Comparison of ENCODE assay signal across 16 mouse cellular contexts in the genomic region with DNA sequence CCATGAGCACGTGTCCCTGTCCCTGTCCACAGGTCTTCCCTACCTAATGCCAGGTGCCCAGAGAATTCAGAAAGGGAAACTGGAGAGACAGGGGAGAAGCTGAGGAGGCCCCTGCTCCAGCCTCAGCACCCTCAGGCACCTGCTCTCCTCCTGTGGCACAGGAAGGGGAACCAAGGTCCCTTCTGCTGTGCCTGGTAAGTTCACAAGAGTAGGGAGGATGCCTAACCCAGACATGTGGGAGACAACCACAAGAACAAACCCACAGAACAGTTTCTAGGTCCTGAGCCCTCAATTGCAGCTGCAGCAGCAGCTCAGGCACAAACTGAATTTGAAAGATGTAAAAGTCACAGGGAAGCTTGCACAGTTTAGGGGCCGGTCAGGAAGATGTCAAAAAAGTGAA. TPM values are rescaled to one million over a fixed set of nuclear protein-coding genes. Genes with fewer than 3 reads are reported as not detected.
DNase-seq lines count a peak whose midpoint lies in the region; ATAC-seq and TF ChIP-seq lines count a peak whose summit lies in the region.
"Had no signal": no experiment of that assay in that cellular context is flagged by ENCODE, and none has a peak within 500 bp of the region (broad histone marks: within the 10 kb centered on the region; RNA-seq: fewer than 3 reads in every experiment).

No protein-coding gene starts in this region.

- H3K36me3 ChIP-seq in kidney, embryonic 14.5 days (ENCODE audit: control insufficient read depth, insufficient read depth, low read length), result no peaks in the 10 kb centered on the region
- H3K36me3 ChIP-seq in limb, embryonic 10.5 days, result no peaks in the 10 kb centered on the region
- no peaks in the 10 kb centered on the region for H3K36me3 ChIP-seq in thymus, adult 2 months (ENCODE audit: control insufficient read depth, insufficient read depth, low read length)
- H3K36me3 ChIP-seq: embryonic facial prominence, embryonic 15.5 days; G1E had no signal

- H3K9ac ChIP-seq in kidney, embryonic 14.5 days (ENCODE audit: low read depth, low read length), result no peak overlapping the region
- H3K9ac ChIP-seq: embryonic facial prominence, embryonic 15.5 days had no signal

- no peak overlapping the region for H3K4me2 ChIP-seq in kidney, embryonic 14.5 days (replicated peaks; ENCODE audit: low read depth, low read length)

- no peaks in the 10 kb centered on the region for H3K9me3 ChIP-seq in kidney, embryonic 14.5 days (ENCODE audit: control insufficient read depth, low read length)
- H3K9me3 ChIP-seq in limb, embryonic 10.5 days (replicated peaks), result no peaks in the 10 kb centered on the region
- H3K9me3 ChIP-seq: embryonic facial prominence, embryonic 15.5 days had no signal

- 0 out of 2 replicates have a peak overlapping the region, but pooled peaks have one; percentile 31 for H3K4me3 ChIP-seq in kidney, embryonic 14.5 days (ENCODE audit: low read length)
- no peak overlapping the region for H3K4me3 ChIP-seq in limb, embryonic 10.5 days
- peak overlapping the region; percentile 67 for H3K4me3 ChIP-seq in thymus, adult 2 months (ENCODE audit: control insufficient read depth, insufficient read depth, low read length)

- WGBS in kidney, embryonic 14.5 days, result 50% methylated on average over 2 of the region's 2 CpGs
- WGBS in limb, embryonic 10.5 days, result 50% methylated on average over 2 of the region's 2 CpGs
- WGBS in thymus, adult 2 months, result 5% methylated on average over 2 of the region's 2 CpGs

- H3K4me1 ChIP-seq in kidney, embryonic 14.5 days (ENCODE audit: control insufficient read depth, insufficient read depth, low read length), result peaks cover 24% of the 10 kb centered on the region
- H3K4me1 ChIP-seq in limb, embryonic 10.5 days, result peaks cover 20% of the 10 kb centered on the region
- H3K4me1 ChIP-seq in thymus, adult 2 months (replicated peaks; ENCODE audit: control insufficient read depth, insufficient read depth, low read length), result peaks cover 37% of the 10 kb centered on the region

- H3K27me3 ChIP-seq in kidney, embryonic 14.5 days (ENCODE audit: control insufficient read depth, insufficient read depth, low read length), result peaks cover 24% of the 10 kb centered on the region
- peaks cover 67% of the 10 kb centered on the region for H3K27me3 ChIP-seq in limb, embryonic 10.5 days (ENCODE audit: low read depth, poor library complexity, severe bottlenecking)
- no peaks in the 10 kb centered on the region for H3K27me3 ChIP-seq in thymus, adult 2 months (ENCODE audit: control insufficient read depth, insufficient read depth, low read length)

- no peak for ATAC-seq in kidney, embryonic 14.5 days (ENCODE audit: low FRiP score, low TSS enrichment)
- peak; percentile 43 to 57; a peak in 2 of 4 replicates for ATAC-seq in hematopoietic stem cell, adult 5-6 weeks (replicated peaks in 1 of 2; ENCODE audit: insufficient read depth in 1 of 2, low FRiP score in 2 of 2, low TSS enrichment in 1 of 2, low read depth in 1 of 2, poor library complexity in 2 of 2, severe bottlenecking in 2 of 2)
- no peak for ATAC-seq in activated CD4-positive, CD25-positive, alpha-beta regulatory T cell, adult 4 months

- TF ChIP-seq POLR2A in thymus, adult 2 months (IDR thresholded peaks at IDR 0.05; ENCODE audit: control insufficient read depth, extremely low read depth, insufficient read depth, low read length, poor library complexity), result no peak

- no peak for TF ChIP-seq CTCF in thymus, adult 2 months (IDR thresholded peaks at IDR 0.05; ENCODE audit: borderline replicate concordance, control insufficient read depth, extremely low read depth, insufficient read depth, low read length, poor library complexity)

- no peak overlapping the region for H3K27ac ChIP-seq in kidney, embryonic 14.5 days (ENCODE audit: low read depth, low read length)
- no peak overlapping the region for H3K27ac ChIP-seq in limb, embryonic 10.5 days
- peak overlapping the region; percentile 89 for H3K27ac ChIP-seq in thymus, adult 2 months (ENCODE audit: control insufficient read depth, insufficient read depth, low read length)
- H3K27ac ChIP-seq: embryonic facial prominence, embryonic 15.5 days; macrophage had no signal

- no peak for DNase-seq in kidney, postnatal 25 days
- peak; percentile 25 for DNase-seq in limb, embryonic 10.5 days (ENCODE audit: low spot score)
- peak; percentile 69 for DNase-seq in thymus, adult 2 months
- no peak for DNase-seq in urinary bladder, adult 2 months (ENCODE audit: low spot score)
- DNase-seq in B cell, adult 2 months, result no peak
- DNase-seq: adrenal gland, adult 8-10 months; cerebellum, adult 18-20 months; liver; lung, adult 18-20 months; right cerebral cortex, postnatal 4 days had no signal

RNA-seq across cellular contexts. Expression of a gene that starts 0.9 kb away (rescaled TPM):
- polyA plus RNA-seq in kidney, embryonic 14.5 days (2014; fragmentation: Nextera tagmentation; extraction: Ambion mirVana), result 6.6 and 7.3 TPM in 2 replicates
- not detected in 2 replicates for total RNA-seq in hematopoietic stem cell, adult 5-6 weeks (2017)
- 1.3 and 1.8 TPM in 2 replicates for polyA plus RNA-seq in limb, embryonic 10.5 days (2016; fragmentation: Nextera tagmentation; extraction: Ambion mirVana)
- 21.1 and 21.6 TPM in 2 replicates for polyA plus RNA-seq in thymus, adult 2 months (2012; rRNA removed)
- 55.0 and 72.3 TPM in 2 replicates for polyA plus RNA-seq in urinary bladder, adult 2 months (2012; rRNA removed)
- polyA plus RNA-seq in activated CD4-positive, CD25-positive, alpha-beta regulatory T cell, adult 4 months (2017; shearing (Covaris generic)), result 1 to 10 TPM; 3.6 to 5.6 TPM
- total RNA-seq: adrenal gland, adult 8-10 months; G1E had no signal
- polyA plus RNA-seq: G1E, macrophage had no signal

Comparison
In these comparisons a context has a peak if more than half of its experiments do, and no peak if none do; other contexts are left out.
1. ATAC-seq: peak in hematopoietic stem cell, adult 5-6 weeks (2 of 2); none in kidney, embryonic 14.5 days (single experiment) and activated CD4-positive, CD25-positive, alpha-beta regulatory T cell, adult 4 months (single experiment).
2. DNase-seq: peak in limb, embryonic 10.5 days (single experiment) and thymus, adult 2 months (single experiment); none in kidney, postnatal 25 days (0 of 2), urinary bladder, adult 2 months (single experiment) and B cell, adult 2 months (0 of 2).